Mouse (Mus musculus) gastrocnemius, postnatal 25 days (tissue): ENCODE results near the gene Srp72. TPM values are rescaled to one million over a fixed set of nuclear protein-coding genes. Genes with fewer than 3 reads are reported as not detected.

ENCODE experiments used
- DNase-seq: peaks from one replicate; pipeline ENCODE4 v3.0.0; 2022
- long read RNA-seq, 2 experiments: library from polyadenylated mRNA; stranded (forward); transcript quantifications; one replicate each; pipeline ENCODE4 v2.0.0; 2021
- total RNA-seq, 2 experiments: library from RNA; stranded (reverse); gene quantifications; 1 replicate in 1 of 2; 2 replicates in 1 of 2; pipeline ENCODE4 v1.2.3; 2021

The Srp72 gene
- total RNA-seq, result 10 to 100 TPM; 51.3 to 53.1 TPM
- long read RNA-seq, experiment 1, transcript Srp72-201 (19 exons, 3,625 nt), result major isoform, 6 of 15 reads
- long read RNA-seq, experiment 1, partial matches to known transcripts, result 1 of 15 reads
- long read RNA-seq, experiment 1, other reads (novel, unspliced or antisense), result 6 of 15 reads
- long read RNA-seq, experiment 2, transcript Srp72-201 (19 exons, 3,625 nt), result major isoform, 7 of 11 reads
- long read RNA-seq, experiment 2, partial matches to known transcripts, result 2 of 11 reads
- long read RNA-seq, experiment 2, other reads (novel, unspliced or antisense), result 2 of 11 reads

DNA sequence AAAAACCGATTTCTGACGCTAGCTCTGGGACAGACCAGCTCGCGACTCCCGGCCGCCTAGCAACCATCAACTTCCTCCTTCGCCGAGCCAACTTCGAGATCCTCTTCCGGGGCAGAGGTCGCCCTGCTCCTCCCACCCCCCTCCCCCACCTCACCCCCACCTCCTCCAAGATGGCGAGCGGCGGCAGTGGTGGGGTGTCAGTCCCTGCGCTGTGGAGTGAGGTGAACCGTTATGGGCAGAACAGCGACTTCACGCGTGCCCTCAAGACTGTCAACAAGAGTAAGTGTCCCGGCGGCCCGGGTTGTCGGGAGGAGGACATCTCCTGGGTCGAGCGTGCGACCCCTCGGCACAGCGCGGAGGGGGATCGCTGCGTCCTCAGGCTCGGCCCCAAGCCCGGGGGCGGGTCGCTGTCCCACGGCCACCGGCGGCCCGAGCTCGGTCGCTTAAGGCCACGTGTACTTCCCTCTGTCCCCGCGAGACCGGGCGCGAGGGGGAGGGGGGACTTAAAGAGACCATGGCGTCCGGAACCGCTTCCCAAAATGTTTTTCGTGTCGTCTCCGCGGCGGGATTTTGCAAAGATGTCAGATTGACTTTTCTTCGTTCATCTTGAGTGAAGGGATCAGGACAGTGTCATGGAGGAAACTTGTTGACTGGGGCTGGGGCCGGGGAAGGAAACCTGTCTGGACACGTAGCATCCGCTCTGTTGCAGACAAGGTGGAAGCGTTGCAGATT, at the start of gene Srp72:
Srp72 (plus strand) TSS at position 130 of the 732 bp plus-strand sequence.
- DNase-seq, result peak; percentile 82

DNA sequence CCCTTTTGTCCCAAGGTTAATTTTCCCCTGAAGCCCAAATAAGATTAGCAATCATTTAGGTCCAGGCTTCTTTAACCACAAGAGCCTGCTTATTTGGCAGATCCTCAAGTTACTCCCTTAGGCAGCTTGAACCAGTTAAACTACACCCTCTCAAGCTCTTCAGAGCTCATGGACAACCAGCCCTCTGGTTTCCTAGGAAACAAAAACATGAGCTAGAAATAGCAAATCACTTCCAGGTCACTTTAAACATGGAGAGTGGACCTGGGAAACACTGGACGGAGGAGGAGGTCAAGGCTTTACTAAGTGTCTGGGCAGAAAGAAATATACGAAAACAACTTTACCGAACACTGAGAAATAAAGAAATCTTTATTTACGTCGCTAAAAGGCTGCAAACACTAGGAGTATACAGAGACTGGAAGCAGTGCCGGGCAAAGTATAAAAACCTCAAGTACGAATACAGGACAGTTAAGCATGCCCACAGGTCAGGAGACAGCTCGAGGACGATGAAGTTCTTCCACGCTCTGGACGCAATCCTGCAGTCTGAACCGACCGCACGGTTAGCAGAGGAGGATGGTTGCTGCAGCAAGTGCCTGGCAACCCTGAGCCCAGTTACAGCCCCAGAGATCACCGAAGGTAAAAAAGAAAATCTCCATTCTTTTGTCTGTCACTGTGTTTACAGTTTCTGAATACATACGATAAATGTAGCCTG, 46.2 kb upstream of the Srp72 start:
- peak; percentile 14 for DNase-seq

DNA sequence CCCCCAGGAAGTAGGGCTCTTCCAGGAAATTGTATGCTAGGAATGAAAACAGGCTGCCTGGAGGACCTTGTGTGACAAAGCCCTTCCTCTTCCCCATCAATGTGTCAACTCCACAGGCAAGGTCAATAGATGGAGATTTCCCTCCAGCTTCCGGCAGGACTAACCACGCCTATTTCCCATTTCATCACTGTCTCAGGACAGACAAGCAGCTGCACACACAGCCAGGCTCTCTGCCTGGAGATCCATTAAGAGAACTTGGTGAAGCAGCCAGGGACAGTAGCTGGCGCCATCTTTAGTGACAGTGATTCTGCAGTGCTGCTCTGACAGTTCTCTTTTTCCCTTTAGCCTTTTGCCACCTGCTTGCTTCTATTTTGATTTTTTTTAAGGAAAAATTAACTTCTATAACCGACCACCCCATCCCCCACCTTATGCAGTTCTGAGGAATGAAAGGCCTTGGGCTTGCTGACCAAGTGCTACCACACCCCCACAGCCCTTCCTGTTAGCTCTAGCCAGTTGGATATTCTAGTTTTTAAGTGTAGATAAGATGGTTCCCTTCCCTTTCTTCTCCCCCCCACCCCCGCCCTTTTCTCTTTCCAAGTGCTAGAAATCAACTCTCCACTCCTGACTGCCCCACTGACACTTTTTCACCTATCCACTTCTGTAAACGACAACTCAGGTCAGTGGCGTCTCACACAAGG, 45.2 kb upstream of the Srp72 start:
- DNase-seq, result peak; percentile 15

- no peak for DNase-seq
Observed at GRCm38 (mm10) chr5:76939717-76940116, 34.8 kb upstream of the Srp72 start.

GRCm38 (mm10) chr5:76941975-76942374, 32.5 kb upstream of the Srp72 start:
- no peak for DNase-seq

DNA sequence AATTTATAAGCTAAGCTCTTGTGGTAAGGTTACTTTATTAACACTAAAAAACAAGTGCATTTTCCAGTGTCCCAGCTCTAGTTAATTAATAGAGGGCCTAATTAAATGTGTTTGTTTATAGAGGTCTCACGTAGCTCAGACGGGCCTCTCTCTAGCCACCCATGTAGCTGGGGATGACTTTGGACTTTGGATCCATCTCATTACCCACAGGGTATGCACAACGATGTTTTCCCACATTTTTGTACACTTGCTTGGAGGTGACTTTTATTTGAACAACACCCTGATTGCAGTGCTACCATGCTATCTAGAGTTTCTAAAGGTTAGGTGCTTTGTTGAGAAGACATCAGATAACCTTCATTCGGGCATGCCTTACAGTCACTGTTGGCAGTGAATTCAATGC, 32.0 kb upstream of the Srp72 start:
- DNase-seq, result no peak

GRCm38 (mm10) chr5:76944965-76945677, 29.4 kb upstream of the Srp72 start:
- DNase-seq, result no peak

- DNase-seq, result no peak
Observed at GRCm38 (mm10) chr5:76945678-76946033, 28.8 kb upstream of the Srp72 start.

DNA sequence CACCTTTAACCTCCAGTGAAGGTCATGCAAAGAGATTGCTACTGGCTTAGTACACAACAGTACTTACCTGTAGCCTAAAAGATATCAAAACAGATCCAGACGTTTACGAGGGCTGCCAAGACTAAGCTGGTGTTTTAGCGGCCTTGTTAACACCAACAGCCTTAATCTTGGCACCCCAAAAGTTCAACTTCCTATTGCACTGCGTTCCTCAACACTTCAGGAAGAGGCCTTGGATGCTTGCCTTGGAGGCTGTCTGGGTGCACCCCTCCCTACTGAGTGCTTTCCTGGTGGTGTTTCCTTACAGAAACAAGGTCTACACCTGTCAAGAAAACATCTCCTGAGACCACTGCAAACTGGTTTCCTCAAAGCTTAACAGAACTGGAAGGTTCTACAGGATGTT, 27.3 kb upstream of the Srp72 start:
- no peak for DNase-seq

GRCm38 (mm10) chr5:76947758-76948157, 26.7 kb upstream of the Srp72 start:
- DNase-seq, result no peak

DNA sequence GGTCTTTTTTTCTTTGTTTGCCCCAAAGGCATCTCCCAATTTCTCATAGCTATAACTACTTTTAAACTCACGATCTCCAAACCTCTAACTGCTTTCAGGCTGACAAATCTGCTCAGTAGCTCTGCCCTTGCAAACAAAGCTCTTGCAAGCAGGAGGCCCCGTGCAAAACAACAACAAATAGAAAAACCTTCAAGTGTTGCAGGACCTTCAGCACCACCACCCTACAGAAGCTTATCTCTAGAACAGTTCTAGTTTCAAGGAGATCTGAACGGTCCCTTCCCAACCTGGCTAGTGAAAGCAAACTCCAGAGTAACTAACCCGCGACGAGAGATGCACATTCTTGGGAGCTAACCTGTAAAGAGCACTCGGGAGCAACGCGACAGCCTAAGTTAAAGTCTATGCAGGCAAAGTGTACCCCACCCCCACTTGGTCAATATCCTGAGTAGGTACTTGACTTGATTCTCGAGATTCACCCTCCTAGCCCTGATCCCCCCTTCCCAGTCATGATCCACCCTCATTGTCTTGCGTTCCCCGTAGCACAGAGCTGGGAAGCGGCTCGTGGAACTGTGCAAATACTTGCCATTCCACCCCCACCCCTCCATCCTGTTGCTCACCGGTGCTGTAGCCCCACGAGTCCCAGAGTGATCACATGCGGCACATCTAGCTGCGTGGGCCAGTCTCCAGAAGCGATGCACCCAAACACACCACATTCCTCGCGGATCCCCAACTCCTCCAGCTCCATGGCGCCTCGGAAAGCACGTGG, 24.0 kb upstream of the Srp72 start:
- no peak for DNase-seq

DNA sequence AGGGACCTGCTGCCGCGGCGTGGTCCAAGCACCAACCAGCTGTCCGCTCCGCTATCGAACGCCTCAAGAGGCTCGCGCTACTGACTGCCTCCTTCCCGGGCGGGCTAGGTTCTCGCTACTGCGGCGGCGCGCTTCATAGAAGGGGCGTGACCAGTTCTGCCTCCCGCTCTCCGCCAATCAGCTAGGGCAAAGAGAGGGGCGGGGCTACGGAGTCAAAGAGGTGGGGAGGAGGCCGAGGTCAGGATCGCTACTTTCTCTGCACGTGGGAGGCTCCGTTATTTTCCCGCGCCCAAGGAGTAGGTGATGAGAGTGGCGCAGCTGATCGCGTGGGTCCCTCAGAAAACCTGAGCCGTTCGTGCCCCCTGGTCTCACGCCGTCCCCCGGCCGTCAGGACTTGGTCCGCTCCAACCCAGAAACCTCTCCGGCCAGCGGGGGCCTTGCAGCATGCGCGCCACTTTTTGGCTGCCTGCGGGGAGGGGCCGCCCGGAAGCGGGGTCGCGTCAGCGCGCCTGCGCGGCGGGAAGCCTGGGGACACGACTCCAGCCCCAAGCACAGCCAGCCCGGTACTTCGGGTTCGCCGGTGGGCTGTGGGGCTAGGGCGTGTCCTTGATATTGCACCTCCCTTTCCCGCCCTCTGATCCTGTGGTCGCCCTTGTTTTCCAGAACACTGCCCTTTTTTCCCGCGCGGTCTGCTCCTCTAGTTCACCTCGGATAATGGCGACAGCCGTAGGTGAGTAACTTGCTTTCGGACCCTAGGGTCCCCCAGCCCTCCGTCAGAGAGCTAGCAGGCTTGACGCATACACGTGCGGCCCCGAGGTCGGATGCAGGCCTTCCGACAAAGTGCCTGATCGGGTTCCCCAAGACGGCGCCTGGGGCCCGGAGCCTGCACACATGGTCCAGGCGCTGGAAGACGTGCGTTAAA, 23.1 kb upstream of the Srp72 start, which contains the start of the genes Paics and Ppat:
Paics (plus strand) TSS at position 202 of the 922 bp plus-strand sequence.
Ppat (minus strand) TSS at position 473 of the 922 bp plus-strand sequence.
- peak; percentile 98 for DNase-seq

DNA sequence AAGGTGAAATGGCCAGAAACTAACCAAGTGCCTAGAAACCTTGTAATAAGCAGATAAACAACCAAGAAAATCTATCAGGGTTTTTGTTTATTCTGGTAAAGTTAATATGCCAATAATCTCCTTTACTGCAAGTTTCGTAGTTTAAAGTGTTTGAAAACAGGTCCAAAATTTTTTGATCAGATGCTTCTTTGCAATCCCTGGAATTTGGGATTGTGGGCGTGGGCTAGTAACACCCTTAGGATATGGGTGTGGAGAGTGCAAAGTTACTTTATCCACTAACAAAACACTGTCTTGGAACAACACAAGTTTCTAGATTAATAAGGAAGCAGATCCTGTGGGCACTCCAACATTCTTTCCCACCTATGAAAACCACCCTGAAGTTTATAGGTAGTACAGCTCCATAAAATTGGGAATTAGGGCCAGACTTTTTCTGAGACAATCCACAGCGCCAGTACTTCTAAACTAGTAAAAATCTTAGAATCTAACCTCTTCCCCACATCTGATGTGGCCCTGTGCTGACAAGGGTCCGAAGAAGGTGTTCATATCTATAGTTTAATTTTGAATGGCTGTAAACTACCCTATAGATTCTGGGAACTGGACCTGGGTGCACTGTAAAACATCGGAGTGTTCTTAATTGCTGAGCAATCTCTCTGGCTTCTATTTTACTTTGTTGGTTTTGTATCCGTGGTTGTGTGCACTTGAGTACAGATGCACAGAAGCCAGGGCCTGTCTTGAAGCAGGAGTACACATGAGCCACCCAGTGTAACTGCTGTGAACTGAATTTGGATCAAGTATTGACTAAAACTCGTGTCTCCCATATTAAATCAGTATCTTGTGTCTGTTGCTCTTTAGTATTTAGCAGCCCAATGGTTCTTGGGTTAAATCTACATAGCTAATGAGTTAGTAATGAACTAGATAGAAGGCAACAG, 22.1 kb upstream of the Srp72 start:
- no peak for DNase-seq

DNA sequence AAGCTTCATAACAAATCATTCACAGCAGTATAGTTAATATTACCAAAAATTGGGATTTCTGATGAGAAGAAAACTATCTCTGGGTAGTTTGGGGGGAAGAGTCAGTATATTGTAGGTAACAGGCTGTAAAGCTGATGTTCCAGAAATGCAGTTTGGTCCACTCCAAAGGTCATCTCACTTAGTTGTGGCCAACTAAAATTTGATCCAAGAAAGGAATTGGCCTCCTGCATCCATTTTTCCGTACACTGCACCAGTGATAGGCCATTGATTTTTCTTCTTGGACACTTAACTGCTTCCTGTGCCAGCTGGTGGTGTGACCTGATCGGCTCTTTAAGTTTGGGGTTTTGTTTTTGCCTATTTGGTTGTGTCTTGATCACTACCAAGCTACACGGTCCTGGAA, 20.7 kb upstream of the Srp72 start:
- DNase-seq, result no peak

- no peak for DNase-seq
Observed at GRCm38 (mm10) chr5:76954271-76954900, 20.1 kb upstream of the Srp72 start.

GRCm38 (mm10) chr5:76955474-76955873, 19.0 kb upstream of the Srp72 start:
- DNase-seq, result no peak

- no peak for DNase-seq
Observed at GRCm38 (mm10) chr5:76957954-76958353, 16.5 kb upstream of the Srp72 start.

DNA sequence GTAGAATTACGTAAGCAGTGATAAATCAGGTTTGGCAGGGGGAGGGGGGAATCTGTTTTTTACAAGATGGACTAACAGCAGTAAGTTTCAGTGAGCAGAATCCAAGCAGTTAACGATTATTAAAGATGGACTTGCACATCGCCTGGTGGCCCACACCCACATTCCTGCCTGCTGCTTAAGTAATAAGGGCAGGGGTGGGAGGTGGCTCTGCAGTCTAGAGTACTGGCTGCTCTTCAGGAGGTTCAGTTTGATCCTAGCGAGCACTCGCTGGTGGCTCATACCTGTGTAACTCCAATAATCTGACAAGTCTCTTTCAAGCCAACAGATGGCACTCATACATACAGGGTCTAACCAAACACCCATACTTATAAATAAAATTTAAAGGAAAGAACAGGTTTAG, 14.9 kb upstream of the Srp72 start:
- no peak for DNase-seq
